Mouse (Mus musculus) layer of hippocampus, adult 9-11 months (tissue): ENCODE data around the gene Arid3a.

Experiments used
- DNase-seq: peaks from one replicate; pipeline ENCODE4 v3.0.0; 2022

Arid3a gene

GRCm38 (mm10) chr10:80001945-80002344, 75.1 kb downstream of the Arid3a start:
- DNase-seq, result no peak

GRCm38 (mm10) chr10:80002829-80003228, 76.0 kb downstream of the Arid3a start:
- no peak for DNase-seq

GRCm38 (mm10) chr10:80003374-80004232, 76.8 kb downstream of the Arid3a start:
- DNase-seq, result no peak

GRCm38 (mm10) chr10:80004233-80004705, 77.4 kb downstream of the Arid3a start:
- DNase-seq, result no peak
